Mouse (Mus musculus) myocyte (in vitro differentiated cells): ENCODE measurements at regions not wholly inside any gene's neighbourhood (a gene's known extent, or its start where the extent isn't known, plus 50 kb on each side); places are given as distances from the start of the nearest gene placed in this dataset.

Source experiments
- H3K27me3 ChIP-seq: one replicate; pipeline ENCODE4 v1.6.1; 2011; ENCODE audit not compliant: control insufficient read depth, insufficient read depth, insufficient read length
- H3K36me3 ChIP-seq: one replicate; pipeline ENCODE4 v1.6.1; 2011; ENCODE audit not compliant: control insufficient read depth, insufficient read depth
- H3K4me2 ChIP-seq: one replicate; pipeline ENCODE4 v1.6.1; 2011; ENCODE audit warnings: low read depth, control low read depth
- H3K4me3 ChIP-seq: one replicate; pipeline ENCODE4 v1.5.1; 2011; ENCODE audit warnings: mild to moderate bottlenecking, control low read depth, moderate library complexity
- H3K79me2 ChIP-seq: one replicate; pipeline ENCODE4 v1.6.1; 2011; ENCODE audit not compliant: control insufficient read depth, insufficient read depth
- H3ac ChIP-seq: one replicate; pipeline ENCODE4 v1.6.1; 2011; ENCODE audit not compliant: control insufficient read depth, insufficient read length
- CEBPB ChIP-seq: IDR thresholded peaks from 2 replicates; pipeline ENCODE4 v1.6.1; 2011; ENCODE audit warnings: mild to moderate bottlenecking, moderate library complexity; ENCODE audit not compliant: poor library complexity, insufficient read depth, severe bottlenecking
- E2F4 ChIP-seq: IDR thresholded peaks from one replicate; pipeline ENCODE4 v1.6.1; 2011; ENCODE audit warnings: mild to moderate bottlenecking, control low read depth, moderate library complexity; ENCODE audit not compliant: insufficient read depth
- MAX ChIP-seq: IDR thresholded peaks from one replicate; pipeline ENCODE4 v1.6.1; 2011; ENCODE audit warnings: low read depth, mild to moderate bottlenecking, control low read depth
- MYOD1 ChIP-seq, 3 experiments: IDR thresholded peaks; one replicate each; pipeline ENCODE4 v1.6.1; 2011; ENCODE audit warnings: control low read depth in 2 of 3, low read depth in 2 of 3, mild to moderate bottlenecking in 2 of 3, moderate library complexity in 1 of 3; ENCODE audit not compliant: insufficient read length in 2 of 3, control insufficient read depth in 1 of 3
- MYOG ChIP-seq, 3 experiments: IDR thresholded peaks; one replicate each; pipeline ENCODE4 v1.6.1; 2011; ENCODE audit warnings: control low read depth in 2 of 3, low read depth in 2 of 3, mild to moderate bottlenecking in 2 of 3; ENCODE audit not compliant: insufficient read length in 2 of 3, control insufficient read depth in 1 of 3, insufficient read depth in 1 of 3
- POLR2A ChIP-seq: IDR thresholded peaks from one replicate; pipeline ENCODE4 v1.6.1; 2011; ENCODE audit warnings: low read depth, mild to moderate bottlenecking, control low read depth, moderate library complexity; ENCODE audit not compliant: insufficient read length
- POLR2AphosphoS2 ChIP-seq: IDR thresholded peaks from one replicate; pipeline ENCODE4 v1.6.1; 2011; ENCODE audit warnings: low read depth, control low read depth; ENCODE audit not compliant: insufficient read length
- REST ChIP-seq: IDR thresholded peaks from one replicate; pipeline ENCODE4 v1.6.1; 2011; ENCODE audit warnings: mild to moderate bottlenecking, control low read depth, moderate library complexity; ENCODE audit not compliant: insufficient read depth, insufficient read length
- SRF ChIP-seq: IDR thresholded peaks from one replicate; pipeline ENCODE4 v1.6.1; 2011; ENCODE audit warnings: low read depth; ENCODE audit not compliant: control insufficient read depth, insufficient read length
- TCF12 ChIP-seq: IDR thresholded peaks from one replicate; pipeline ENCODE4 v1.6.1; 2011; ENCODE audit warnings: mild to moderate bottlenecking, control low read depth; ENCODE audit not compliant: poor library complexity, insufficient read depth, severe bottlenecking
- TCF3 ChIP-seq: IDR thresholded peaks from one replicate; pipeline ENCODE4 v1.6.1; 2011; ENCODE audit warnings: low read depth, control low read depth; ENCODE audit not compliant: insufficient read length
- USF1 ChIP-seq: IDR thresholded peaks from one replicate; pipeline ENCODE4 v1.6.1; 2011; ENCODE audit warnings: low read depth, mild to moderate bottlenecking, control low read depth, moderate library complexity

GRCm38 (mm10) chr4:52341245-52341644 lies 97.8 kb upstream of the Smc2 start:
- Histone ChIP-seq H3K79me2 (no peaks in the 10 kb centered on the region), H3ac (no peak overlapping the region), H3K4me2 (no peak overlapping the region), H3K27me3 (no peaks in the 10 kb centered on the region), H3K4me3 (no peak overlapping the region), H3K36me3 (no peaks in the 10 kb centered on the region)
- no peak for TF ChIP-seq REST
- TF ChIP-seq TCF3, result no peak
- no peak for TF ChIP-seq USF1
- TF ChIP-seq MYOG (IDR thresholded peaks at IDR 0.05; ENCODE audit: control insufficient read depth in 1 of 3, insufficient read depth in 1 of 3, insufficient read length in 2 of 3, low read depth in 2 of 3), result no peak
- TF ChIP-seq MAX, result no peak

GRCm38 (mm10) chr4:52361751-52362150 lies 77.3 kb upstream of the Smc2 start:
- Histone ChIP-seq H3K4me2 (peak overlapping the region; percentile 9), H3K27me3 (no peaks in the 10 kb centered on the region), H3K36me3 (no peaks in the 10 kb centered on the region), H3ac (no peak overlapping the region), H3K4me3 (no peak overlapping the region), H3K79me2 (no peaks in the 10 kb centered on the region)
- TF ChIP-seq E2F4, result no peak
- no peak for TF ChIP-seq USF1
- no peak for TF ChIP-seq MAX
- TF ChIP-seq CEBPB, result no peak
- no peak for TF ChIP-seq TCF3
- no peak for TF ChIP-seq MYOD1 (IDR thresholded peaks at IDR 0.05; ENCODE audit: control insufficient read depth in 1 of 3, insufficient read length in 2 of 3, low read depth in 2 of 3)
- TF ChIP-seq MYOG (IDR thresholded peaks at IDR 0.05; ENCODE audit: control insufficient read depth in 1 of 3, insufficient read depth in 1 of 3, insufficient read length in 2 of 3, low read depth in 2 of 3), result no peak
- no peak for TF ChIP-seq POLR2AphosphoS2
- TF ChIP-seq TCF12, result no peak

GRCm38 (mm10) chr4:52365866-52366265 lies 73.2 kb upstream of the Smc2 start:
- Histone ChIP-seq H3K79me2 (no peaks in the 10 kb centered on the region), H3K4me3 (no peak overlapping the region), H3K36me3 (no peaks in the 10 kb centered on the region), H3K4me2 (no peak overlapping the region), H3K27me3 (no peaks in the 10 kb centered on the region), H3ac (no peak overlapping the region)
- TF ChIP-seq POLR2A, result no peak
- TF ChIP-seq TCF3, result no peak
- TF ChIP-seq SRF, result no peak
- no peak for TF ChIP-seq TCF12
- TF ChIP-seq MAX, result no peak

- H3K4me3 ChIP-seq, result no peak overlapping the region
- H3K27me3 ChIP-seq, result no peaks in the 10 kb centered on the region
- H3K36me3 ChIP-seq, result no peaks in the 10 kb centered on the region
- no peak overlapping the region for H3K4me2 ChIP-seq
- TF ChIP-seq CEBPB (no peak), TCF3 (no peak), POLR2AphosphoS2 (no peak), POLR2A (no peak)
- no peaks in the 10 kb centered on the region for H3K79me2 ChIP-seq
- no peak overlapping the region for H3ac ChIP-seq
Observed at GRCm38 (mm10) chr4:52368527-52368926, 70.5 kb upstream of the Smc2 start.
